Mouse (Mus musculus) MEL (cell line): ENCODE results near the gene 9330182O14Rik. TPM values are rescaled to one million over a fixed set of nuclear protein-coding genes. Genes with fewer than 3 reads are reported as not detected.
A peak's percentile ranks its signal among the peaks of the same experiment; 100 is the strongest.

ENCODE experiments used
- DNase-seq: peaks from one replicate; pipeline ENCODE4 v3.0.0; 2011; ENCODE audit warnings: low read depth, low spot score
- H3K27ac ChIP-seq: 2 replicates; pipeline ENCODE4 v1.5.1; 2012; ENCODE audit warnings: low read depth, mild to moderate bottlenecking, control low read depth, low read length, moderate library complexity; ENCODE audit not compliant: control insufficient read depth
- H3K27me3 ChIP-seq, 2 experiments: fragments of 150-350 bp in 1 of 2; sonication (generic) in 1 of 2; 2 replicates each; pipeline ENCODE4 v1.6.1; 2012; ENCODE audit warnings: low read length in 2 of 2, mild to moderate bottlenecking in 2 of 2, improper control_type of control experiment in 1 of 2, moderate library complexity in 1 of 2; ENCODE audit not compliant: insufficient read depth in 2 of 2, control insufficient read depth in 1 of 2
- H3K36me3 ChIP-seq, 2 experiments: 2 replicates each; pipeline ENCODE4 v1.6.1; 2012 to 2014; ENCODE audit warnings: low read length in 2 of 2, improper control_type of control experiment in 1 of 2, inconsistent platforms in 1 of 2, mild to moderate bottlenecking in 1 of 2; ENCODE audit not compliant: insufficient read depth in 2 of 2, control insufficient read depth in 1 of 2
- H3K4me1 ChIP-seq, 2 experiments: fragments of 150-350 bp in 1 of 2; sonication (generic) in 1 of 2; 2 replicates each; pipeline ENCODE4 v1.6.1; 2012; ENCODE audit warnings: low read length in 2 of 2, improper control_type of control experiment in 1 of 2, mild to moderate bottlenecking in 1 of 2; ENCODE audit not compliant: insufficient read depth in 2 of 2, control insufficient read depth in 1 of 2
- H3K4me3 ChIP-seq, 2 experiments: fragments of 150-350 bp in 1 of 2; sonication (generic) in 1 of 2; 2 replicates each; pipeline ENCODE4 v1.5.1; 2012; ENCODE audit warnings: low read depth in 2 of 2, low read length in 2 of 2, mild to moderate bottlenecking in 2 of 2, moderate library complexity in 2 of 2, control low read depth in 1 of 2, improper control_type of control experiment in 1 of 2; ENCODE audit not compliant: control insufficient read depth in 1 of 2, insufficient read depth in 1 of 2
- H3K79me2 ChIP-seq: 2 replicates; pipeline ENCODE4 v1.6.1; 2012; ENCODE audit warnings: mild to moderate bottlenecking, low read length, moderate library complexity; ENCODE audit not compliant: control insufficient read depth, poor library complexity, insufficient read depth
- H3K9ac ChIP-seq: 2 replicates; pipeline ENCODE4 v1.6.1; 2012; ENCODE audit warnings: low read depth, mild to moderate bottlenecking, control low read depth, low read length, moderate library complexity; ENCODE audit not compliant: control insufficient read depth, poor library complexity, severe bottlenecking
- H3K9me3 ChIP-seq: fragments of 150-350 bp; sonication (generic); replicated peaks from 2 replicates; pipeline ENCODE4 v1.6.1; 2012; ENCODE audit warnings: mild to moderate bottlenecking, low read length, improper control_type of control experiment, moderate library complexity; ENCODE audit not compliant: insufficient read depth
- BHLHE40 ChIP-seq: IDR thresholded peaks from 2 replicates; pipeline ENCODE4 v1.6.1; 2012; ENCODE audit warnings: low read depth, mild to moderate bottlenecking, inconsistent platforms, low read length, improper control_type of control experiment, borderline replicate concordance
- CHD1 ChIP-seq: IDR thresholded peaks from 2 replicates; pipeline ENCODE4 v1.6.1; 2012; ENCODE audit warnings: low read depth, mild to moderate bottlenecking, inconsistent platforms, low read length, improper control_type of control experiment
- CHD2 ChIP-seq: IDR thresholded peaks from 2 replicates; pipeline ENCODE4 v1.6.1; 2011; ENCODE audit warnings: low read length, improper control_type of control experiment
- CTCF ChIP-seq, 3 experiments: IDR thresholded peaks in 2 of 3; conservative IDR thresholded peaks in 1 of 3; 2 replicates each; pipeline ENCODE4 v1.5.1; 2011 to 2012; ENCODE audit warnings: low read length in 3 of 3, low read depth in 2 of 3, mild to moderate bottlenecking in 2 of 3, improper control_type of control experiment in 1 of 3, inconsistent platforms in 1 of 3, mixed read lengths in 1 of 3, moderate library complexity in 1 of 3; ENCODE audit not compliant: control insufficient read depth in 1 of 3, insufficient read depth in 1 of 3, poor library complexity in 1 of 3, severe bottlenecking in 1 of 3
- ELF1 ChIP-seq: IDR thresholded peaks from 2 replicates; pipeline ENCODE4 v1.6.1; 2014; ENCODE audit warnings: low read depth, mild to moderate bottlenecking, inconsistent platforms, low read length, improper control_type of control experiment, moderate library complexity
- EP300 ChIP-seq, 2 experiments: IDR thresholded peaks; 2 replicates each; pipeline ENCODE4 v1.6.1; 2011; ENCODE audit warnings: improper control_type of control experiment in 2 of 2, low read length in 2 of 2, low read depth in 1 of 2, mild to moderate bottlenecking in 1 of 2
- GATA1 ChIP-seq: IDR thresholded peaks from 2 replicates; pipeline ENCODE4 v1.6.1; 2011; ENCODE audit warnings: low read depth, low read length, improper control_type of control experiment
- HCFC1 ChIP-seq: IDR thresholded peaks from 2 replicates; pipeline ENCODE4 v1.6.1; 2012; ENCODE audit warnings: low read depth, mild to moderate bottlenecking, inconsistent platforms, low read length, improper control_type of control experiment, moderate library complexity
- MAX ChIP-seq: IDR thresholded peaks from 2 replicates; pipeline ENCODE4 v1.6.1; 2011; ENCODE audit warnings: low read length, improper control_type of control experiment
- MXI1 ChIP-seq: IDR thresholded peaks from 2 replicates; pipeline ENCODE4 v1.6.1; 2011; ENCODE audit warnings: mild to moderate bottlenecking, low read depth, low read length, improper control_type of control experiment
- MYB ChIP-seq: IDR thresholded peaks from 2 replicates; pipeline ENCODE4 v1.6.1; 2011; ENCODE audit warnings: mild to moderate bottlenecking, low read depth, low read length, improper control_type of control experiment
- MYC ChIP-seq: IDR thresholded peaks from 2 replicates; pipeline ENCODE4 v1.6.1; 2011; ENCODE audit warnings: low read depth, mild to moderate bottlenecking, low read length, improper control_type of control experiment, moderate library complexity
- NELFE ChIP-seq: IDR thresholded peaks from 2 replicates; pipeline ENCODE4 v1.6.1; 2011; ENCODE audit warnings: low read depth, low read length, improper control_type of control experiment
- NRF1 ChIP-seq: IDR thresholded peaks from 2 replicates; pipeline ENCODE4 v1.6.1; 2014; ENCODE audit warnings: low read depth, mild to moderate bottlenecking, inconsistent platforms, low read length, improper control_type of control experiment, moderate library complexity; ENCODE audit not compliant: poor library complexity, insufficient read depth, severe bottlenecking
- POLR2A ChIP-seq, 2 experiments: IDR thresholded peaks; 2 replicates each; pipeline ENCODE4 v1.6.1; 2011 to 2012; ENCODE audit warnings: low read length in 2 of 2, mild to moderate bottlenecking in 2 of 2, control low read depth in 1 of 2, improper control_type of control experiment in 1 of 2, low read depth in 1 of 2, moderate library complexity in 1 of 2; ENCODE audit not compliant: control insufficient read depth in 1 of 2, insufficient read depth in 1 of 2, poor library complexity in 1 of 2
- POLR2AphosphoS5 ChIP-seq: IDR thresholded peaks from 2 replicates; pipeline ENCODE4 v1.6.1; 2012; ENCODE audit warnings: low read depth, borderline replicate concordance, mild to moderate bottlenecking, inconsistent platforms, low read length, moderate library complexity, mixed read lengths
- RAD21 ChIP-seq: IDR thresholded peaks from 2 replicates; pipeline ENCODE4 v1.6.1; 2011; ENCODE audit warnings: mild to moderate bottlenecking, low read depth, low read length, improper control_type of control experiment
- RCOR1 ChIP-seq: IDR thresholded peaks from 2 replicates; pipeline ENCODE4 v1.6.1; 2012; ENCODE audit warnings: low read depth, mild to moderate bottlenecking, inconsistent platforms, low read length, improper control_type of control experiment
- SIN3A ChIP-seq: IDR thresholded peaks from 2 replicates; pipeline ENCODE4 v1.6.1; 2012; ENCODE audit warnings: low read length, improper control_type of control experiment, inconsistent platforms
- SMC3 ChIP-seq: IDR thresholded peaks from 2 replicates; pipeline ENCODE4 v1.6.1; 2011; ENCODE audit warnings: low read depth, low read length, improper control_type of control experiment
- TAL1 ChIP-seq: IDR thresholded peaks from 2 replicates; pipeline ENCODE4 v1.6.1; 2012; ENCODE audit warnings: mild to moderate bottlenecking, inconsistent platforms, low read length, moderate library complexity, mixed read lengths
- UBTF ChIP-seq: IDR thresholded peaks from 2 replicates; pipeline ENCODE4 v1.6.1; 2012; ENCODE audit warnings: low read depth, mild to moderate bottlenecking, inconsistent platforms, low read length, improper control_type of control experiment, moderate library complexity, borderline replicate concordance; ENCODE audit not compliant: insufficient read depth
- USF1 ChIP-seq: IDR thresholded peaks from 2 replicates; pipeline ENCODE4 v1.6.1; 2014; ENCODE audit warnings: low read depth, mild to moderate bottlenecking, inconsistent platforms, low read length, improper control_type of control experiment, moderate library complexity
- ZC3H11A ChIP-seq: IDR thresholded peaks from 2 replicates; pipeline ENCODE4 v1.6.1; 2012; ENCODE audit warnings: low read depth, mild to moderate bottlenecking, inconsistent platforms, low read length, improper control_type of control experiment
- ZKSCAN1 ChIP-seq: IDR thresholded peaks from 2 replicates; pipeline ENCODE4 v1.6.1; 2012; ENCODE audit warnings: low read depth, mild to moderate bottlenecking, inconsistent platforms, low read length, improper control_type of control experiment, moderate library complexity
- polyA plus RNA-seq, 2 experiments: library from polyadenylated mRNA; stranded (reverse) in 1 of 2; unstranded in 1 of 2; fragments of >175 nt in 1 of 2; fragments of >200 nt in 1 of 2; gene quantifications; 2 replicates each; pipeline versions ENCODE4 v1.2.1 to v1.2.4; 2012; ENCODE audit warnings: low replicate concordance in 2 of 2, low read depth in 1 of 2; ENCODE audit not compliant: insufficient read length in 2 of 2, insufficient read depth in 1 of 2, missing spikeins in 1 of 2
- total RNA-seq: library from RNA; depleted of rRNA; stranded (reverse); fragments of 300-350 nt; gene quantifications from 2 replicates; pipeline ENCODE4 v1.2.3, GENCODE M21; 2012

9330182O14Rik gene
- total and polyA plus RNA-seq, 3 experiments = not detected

DNA sequence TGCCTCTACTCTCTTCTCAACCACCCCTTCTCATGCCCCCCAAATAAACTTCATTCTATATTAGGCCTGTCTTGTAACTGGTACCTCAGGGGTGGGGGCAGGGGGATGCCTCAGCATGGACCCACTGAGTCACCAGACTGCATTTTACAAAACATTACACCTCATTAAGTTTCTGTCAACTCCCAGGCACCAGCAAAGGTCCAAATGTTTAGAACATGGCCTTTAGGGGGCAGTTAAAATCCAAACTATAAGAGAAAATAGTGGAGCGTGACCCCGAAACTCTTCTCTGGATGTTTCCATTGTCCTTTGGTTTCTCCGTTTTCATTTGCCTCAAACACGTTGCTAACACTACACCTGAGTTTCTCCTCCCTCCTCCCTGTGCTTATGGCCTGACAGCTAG is 1.8 kb upstream of the 9330182O14Rik start:
- Histone ChIP-seq H3K9ac (no peak overlapping the region), H3K9me3 (no peaks in the 10 kb centered on the region), H3K27ac (no peak overlapping the region)
- TF ChIP-seq BHLHE40 (no peak), RAD21 (no peak), MYC (no peak), POLR2AphosphoS5 (no peak), SIN3A (no peak), UBTF (no peak), EP300 (IDR thresholded peaks at IDR 0.05; ENCODE audit: low read depth in 1 of 2, low read length in 2 of 2) (no peak), GATA1 (no peak), NELFE (no peak), MYB (no peak), CHD2 (no peak), RCOR1 (no peak), HCFC1 (no peak), NRF1 (no peak), MXI1 (no peak), ELF1 (no peak), TAL1 (no peak), POLR2A (IDR thresholded peaks at IDR 0.05; ENCODE audit: control insufficient read depth in 1 of 2, insufficient read depth in 1 of 2, low read depth in 1 of 2, low read length in 2 of 2, poor library complexity in 1 of 2) (no peak)
- TF ChIP-seq, all 39 proteins: peak for 0
- Histone ChIP-seq H3K36me3 (no peaks in the 10 kb centered on the region), H3K4me3 (no peak overlapping the region), H3K4me1 (no peaks in the 10 kb centered on the region), H3K79me2 (no peaks in the 10 kb centered on the region), H3K27me3 (0 out of 4 replicates have a peak, but pooled peaks cover 0 to 2% of the 10 kb centered on the region in 2 experiments)
- no peak for DNase-seq

DNA sequence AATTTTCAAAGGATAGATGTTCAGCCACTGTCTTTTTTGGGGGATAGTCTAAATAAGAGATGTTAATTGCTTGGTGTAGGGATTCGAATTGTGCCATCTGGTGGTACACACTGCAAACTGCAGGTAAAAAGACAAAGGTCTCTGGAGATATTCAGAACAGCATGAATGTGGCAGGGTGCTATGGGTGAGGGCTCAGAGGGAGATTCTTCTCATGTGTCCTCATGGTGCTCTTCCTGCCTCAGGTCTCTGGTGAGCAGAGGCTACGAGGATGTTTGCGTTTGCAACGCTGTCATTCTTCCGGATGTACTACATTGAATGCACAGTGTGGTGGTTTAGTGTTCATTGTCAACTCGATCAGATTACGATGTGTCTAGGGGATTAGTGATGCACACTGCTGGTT is 10.1 kb downstream of the 9330182O14Rik start:
- DNase-seq = peak; percentile 62
- TF ChIP-seq GATA1 = no peak
- no peak for TF ChIP-seq ZKSCAN1
- TF ChIP-seq CTCF (IDR thresholded peaks at IDR 0.05 in 2 of 3, conservative IDR thresholded peaks at IDR 0.05 in 1 of 3; ENCODE audit: control insufficient read depth in 1 of 3, insufficient read depth in 1 of 3, low read depth in 2 of 3, low read length in 3 of 3, poor library complexity in 1 of 3, severe bottlenecking in 1 of 3) = peak; percentile 42 to 89 (median 84)
- no peak for TF ChIP-seq MAX
- TF ChIP-seq MYB = no peak
- TF ChIP-seq SIN3A = no peak
- peak; percentile 64 for TF ChIP-seq RAD21
- peak; percentile 62 for TF ChIP-seq ZC3H11A
- TF ChIP-seq SMC3 = peak; percentile 94
- TF ChIP-seq CHD1 = no peak
- no peak for TF ChIP-seq BHLHE40
- TF ChIP-seq USF1 = no peak
- no peak overlapping the region for H3K27ac ChIP-seq
- no peaks in the 10 kb centered on the region for H3K79me2 ChIP-seq
- H3K9me3 ChIP-seq = no peaks in the 10 kb centered on the region
- no peak overlapping the region for H3K4me3 ChIP-seq
- H3K27me3 ChIP-seq = peaks cover 0 to 3% of the 10 kb centered on the region in 2 experiments; a peak in 1 of 4 replicates
- H3K9ac ChIP-seq = no peak overlapping the region
- no peaks in the 10 kb centered on the region for H3K4me1 ChIP-seq
- H3K36me3 ChIP-seq = no peaks in the 10 kb centered on the region
